ENCODE assay signal across 9 mouse cellular contexts in genomic region chr19:4440222-4440621, GRCm38 (mm10). TPM values are rescaled to one million over a fixed set of nuclear protein-coding genes. Genes with fewer than 3 reads are reported as not detected.
DNase-seq lines count a peak whose midpoint lies in the region; ATAC-seq and TF ChIP-seq lines count a peak whose summit lies in the region.
"Had no signal": no experiment of that assay in that cellular context is flagged by ENCODE, and none has a peak within 500 bp of the region (broad histone marks: within the 10 kb centered on the region; RNA-seq: fewer than 3 reads in every experiment).

No protein-coding gene starts in this region.

- H3K4me1 ChIP-seq in midbrain, embryonic 11.5 days (ENCODE audit: control insufficient read depth, insufficient read depth, low read length) = peaks cover 6% of the 10 kb centered on the region
- H3K4me1 ChIP-seq in midbrain, postnatal 0 days (ENCODE audit: insufficient read depth, low read length) = peaks cover 7% of the 10 kb centered on the region; the same call in 1 of the 2 replicates
- H3K4me1 ChIP-seq in embryonic facial prominence, embryonic 12.5 days = peaks cover 33% of the 10 kb centered on the region
- peaks cover 17% of the 10 kb centered on the region for H3K4me1 ChIP-seq in lung, postnatal 0 days (ENCODE audit: insufficient read depth, low read depth, low read length)

- TF ChIP-seq CTCF in midbrain, postnatal 0 days (IDR thresholded peaks at IDR 0.05) = no peak
- no peak for TF ChIP-seq CTCF in lung, postnatal 0 days (IDR thresholded peaks at IDR 0.05)

- H3K36me3 ChIP-seq in midbrain, embryonic 11.5 days (ENCODE audit: control insufficient read depth, insufficient read depth, low read length) = no peaks in the 10 kb centered on the region
- H3K36me3 ChIP-seq in midbrain, postnatal 0 days (ENCODE audit: insufficient read depth, low read length) = no peaks in the 10 kb centered on the region
- peaks cover 4% of the 10 kb centered on the region; the same call in 1 of the 2 replicates for H3K36me3 ChIP-seq in embryonic facial prominence, embryonic 12.5 days
- no peaks in the 10 kb centered on the region for H3K36me3 ChIP-seq in lung, postnatal 0 days (ENCODE audit: insufficient read depth, low read length)

- H3K4me3 ChIP-seq in midbrain, embryonic 11.5 days (ENCODE audit: low read depth, low read length) = no peak overlapping the region
- no peak overlapping the region for H3K4me3 ChIP-seq in midbrain, postnatal 0 days (ENCODE audit: low read depth, low read length)
- peak overlapping the region; percentile 62 for H3K4me3 ChIP-seq in embryonic facial prominence, embryonic 12.5 days
- H3K4me3 ChIP-seq in lung, postnatal 0 days (ENCODE audit: low read depth, low read length) = no peak overlapping the region

- H3K9me3 ChIP-seq in midbrain, embryonic 11.5 days (ENCODE audit: control insufficient read depth, low read length) = no peaks in the 10 kb centered on the region
- H3K9me3 ChIP-seq in midbrain, postnatal 0 days (ENCODE audit: low read length) = no peaks in the 10 kb centered on the region
- no peaks in the 10 kb centered on the region for H3K9me3 ChIP-seq in embryonic facial prominence, embryonic 12.5 days
- no peaks in the 10 kb centered on the region for H3K9me3 ChIP-seq in lung, postnatal 0 days (ENCODE audit: low read length)

- no peak overlapping the region for H3K4me2 ChIP-seq in midbrain, embryonic 11.5 days
- H3K4me2 ChIP-seq in midbrain, postnatal 0 days (ENCODE audit: low read depth, low read length, poor library complexity, severe bottlenecking) = no peak overlapping the region
- H3K4me2 ChIP-seq in embryonic facial prominence, embryonic 12.5 days (replicated peaks) = peak overlapping the region; percentile 90
- peak overlapping the region; percentile 94 for H3K4me2 ChIP-seq in lung, postnatal 0 days (replicated peaks; ENCODE audit: low read depth, low read length)

- H3K27me3 ChIP-seq in midbrain, embryonic 11.5 days (ENCODE audit: control insufficient read depth, insufficient read depth, low read length) = peaks cover 15% of the 10 kb centered on the region
- peaks cover 18% of the 10 kb centered on the region for H3K27me3 ChIP-seq in midbrain, postnatal 0 days (ENCODE audit: insufficient read depth, low read length)
- no peaks in the 10 kb centered on the region for H3K27me3 ChIP-seq in embryonic facial prominence, embryonic 12.5 days
- H3K27me3 ChIP-seq in lung, postnatal 0 days (replicated peaks; ENCODE audit: insufficient read depth, low read length) = no peaks in the 10 kb centered on the region

- 10% methylated on average over 8 of the region's 8 CpGs for WGBS in midbrain, embryonic 11.5 days
- 12% methylated on average over 8 of the region's 8 CpGs for WGBS in midbrain, postnatal 0 days
- 8% methylated on average over 8 of the region's 8 CpGs for WGBS in embryonic facial prominence, embryonic 12.5 days
- WGBS in lung, postnatal 0 days = 4% methylated on average over 8 of the region's 8 CpGs

- peak; percentile 86 for DNase-seq in midbrain, embryonic 11.5 days (ENCODE audit: low spot score, missing footprints)
- no peak for DNase-seq in midbrain, postnatal 0 days (ENCODE audit: low spot score)
- peak; percentile 74 for DNase-seq in kidney, adult 9 months
- DNase-seq in lung, postnatal 0 days (ENCODE audit: low spot score) = peak; percentile 90
- no peak for DNase-seq in c-Kit-positive CD71-positive TER-119-positive erythroid progenitor cells, embryonic 14.5 days (ENCODE audit: low spot score)
- no peak for DNase-seq in layer of hippocampus, adult 8-10 months (ENCODE audit: low spot score in 2 of 2)
- DNase-seq in cerebellum, adult 11-12 months = no peak

- no peak overlapping the region for H3K27ac ChIP-seq in midbrain, embryonic 11.5 days (ENCODE audit: low read depth, low read length)
- no peak overlapping the region for H3K27ac ChIP-seq in midbrain, postnatal 0 days (ENCODE audit: low read depth, low read length)
- H3K27ac ChIP-seq in embryonic facial prominence, embryonic 12.5 days = 0 out of 2 replicates have a peak overlapping the region, but pooled peaks have one; percentile 30
- H3K27ac ChIP-seq in lung, postnatal 0 days (ENCODE audit: low read length) = no peak overlapping the region

- ATAC-seq in midbrain, embryonic 11.5 days (ENCODE audit: low FRiP score) = no peak
- no peak for ATAC-seq in midbrain, postnatal 0 days (ENCODE audit: low FRiP score)
- no peak for ATAC-seq in embryonic facial prominence, embryonic 12.5 days (ENCODE audit: insufficient number of reproducible peaks, insufficient read depth, low FRiP score, low TSS enrichment)
- ATAC-seq in lung, postnatal 0 days = no peak

- H3K9ac ChIP-seq in midbrain, embryonic 11.5 days (ENCODE audit: low read length) = no peak overlapping the region
- H3K9ac ChIP-seq in midbrain, postnatal 0 days (replicated peaks; ENCODE audit: low read length, poor library complexity, severe bottlenecking) = no peak overlapping the region
- H3K9ac ChIP-seq in embryonic facial prominence, embryonic 12.5 days = no peak overlapping the region
- H3K9ac ChIP-seq in lung, postnatal 0 days (replicated peaks; ENCODE audit: low read depth) = no peak overlapping the region

- TF ChIP-seq EP300 in lung, postnatal 0 days (IDR thresholded peaks at IDR 0.05) = no peak

RNA-seq across cellular contexts. Expression of gene Rhod, which starts 1.0 kb away (rescaled TPM):
- 10.9 and 11.1 TPM in 2 replicates for polyA plus RNA-seq in midbrain, embryonic 11.5 days (2014; fragmentation: Nextera tagmentation; extraction: Ambion mirVana)
- 4.3 and 6.2 TPM in 2 replicates for total RNA-seq in midbrain, postnatal 0 days (2014; rRNA removed)
- 2.7 and 4.5 TPM in 2 replicates for polyA plus RNA-seq in midbrain, postnatal 0 days (2015; fragmentation: Nextera tagmentation; extraction: Ambion mirVana)
- polyA plus RNA-seq in embryonic facial prominence, embryonic 12.5 days (2016; fragmentation: Nextera tagmentation; extraction: Ambion mirVana) = 36.6 and 47.2 TPM in 2 replicates
- polyA plus RNA-seq in lung, postnatal 0 days (2015; fragmentation: Nextera tagmentation; extraction: Ambion mirVana) = 25.0 and 25.1 TPM in 2 replicates
- 1 to 10 TPM in 1 of 4 experiments, under 1 TPM in 3; 0.74 to 1.1 (median 0.85) TPM for total RNA-seq in layer of hippocampus, adult 8-10 months (2022)

RNA-seq across cellular contexts. Expression of gene Syt12, which starts 37.0 kb away (rescaled TPM):
- polyA plus RNA-seq in midbrain, embryonic 11.5 days (2014; fragmentation: Nextera tagmentation; extraction: Ambion mirVana) = 0.62 and 1.0 TPM in 2 replicates
- total RNA-seq in midbrain, postnatal 0 days (2014; rRNA removed) = 12.2 and 20.9 TPM in 2 replicates
- polyA plus RNA-seq in midbrain, postnatal 0 days (2015; fragmentation: Nextera tagmentation; extraction: Ambion mirVana) = 7.0 and 7.6 TPM in 2 replicates
- 2.1 and 2.3 TPM in 2 replicates for polyA plus RNA-seq in embryonic facial prominence, embryonic 12.5 days (2016; fragmentation: Nextera tagmentation; extraction: Ambion mirVana)
- polyA plus RNA-seq in lung, postnatal 0 days (2015; fragmentation: Nextera tagmentation; extraction: Ambion mirVana) = 1.0 and 1.3 TPM in 2 replicates
- 10 to 100 TPM; 29.2 to 31.3 (median 30.2) TPM for total RNA-seq in layer of hippocampus, adult 8-10 months (2022)

RNA-seq across cellular contexts. Expression of gene Kdm2a, which starts 42.1 kb away (rescaled TPM):
- 34.9 and 42.0 TPM in 2 replicates for polyA plus RNA-seq in midbrain, embryonic 11.5 days (2014; fragmentation: Nextera tagmentation; extraction: Ambion mirVana)
- total RNA-seq in midbrain, postnatal 0 days (2014; rRNA removed) = 64.9 and 103 TPM in 2 replicates
- polyA plus RNA-seq in midbrain, postnatal 0 days (2015; fragmentation: Nextera tagmentation; extraction: Ambion mirVana) = 17.8 and 18.4 TPM in 2 replicates
- polyA plus RNA-seq in embryonic facial prominence, embryonic 12.5 days (2016; fragmentation: Nextera tagmentation; extraction: Ambion mirVana) = 61.6 and 65.4 TPM in 2 replicates
- polyA plus RNA-seq in lung, postnatal 0 days (2015; fragmentation: Nextera tagmentation; extraction: Ambion mirVana) = 16.5 and 18.5 TPM in 2 replicates
- total RNA-seq in layer of hippocampus, adult 8-10 months (2022) = 10 to 100 TPM; 79.2 to 87.3 (median 84.4) TPM

RNA-seq across cellular contexts. Expression of gene 2010003K11Rik, which starts 58.2 kb away (rescaled TPM):
- not detected in 2 replicates for polyA plus RNA-seq in midbrain, embryonic 11.5 days (2014; fragmentation: Nextera tagmentation; extraction: Ambion mirVana)
- total RNA-seq in midbrain, postnatal 0 days (2014; rRNA removed) = not detected in 2 replicates
- 0.23 TPM in 1 of 2 replicates, not detected in the other for polyA plus RNA-seq in midbrain, postnatal 0 days (2015; fragmentation: Nextera tagmentation; extraction: Ambion mirVana)
- not detected in 2 replicates for polyA plus RNA-seq in embryonic facial prominence, embryonic 12.5 days (2016; fragmentation: Nextera tagmentation; extraction: Ambion mirVana)
- polyA plus RNA-seq in lung, postnatal 0 days (2015; fragmentation: Nextera tagmentation; extraction: Ambion mirVana) = 0.12 and 0.20 TPM in 2 replicates
- not detected for total RNA-seq in layer of hippocampus, adult 8-10 months (2022)
- polyA plus RNA-seq: spleen, adult 2 months had no signal

Comparison
In these comparisons a context has a peak if more than half of its experiments do, and no peak if none do; other contexts are left out.
1. DNase-seq: peak in midbrain, embryonic 11.5 days (single experiment), kidney, adult 9 months (single experiment) and lung, postnatal 0 days (single experiment); none in midbrain, postnatal 0 days (single experiment), c-Kit-positive CD71-positive TER-119-positive erythroid progenitor cells, embryonic 14.5 days (single experiment), layer of hippocampus, adult 8-10 months (0 of 2) and cerebellum, adult 11-12 months (single experiment).
2. H3K4me2 ChIP-seq: peak in embryonic facial prominence, embryonic 12.5 days (single experiment) and lung, postnatal 0 days (single experiment); none in midbrain, embryonic 11.5 days (single experiment) and midbrain, postnatal 0 days (single experiment).